Mouse (Mus musculus) urinary bladder, postnatal 4 days (tissue): Measurements from ENCODE around the gene Naa25.

Source experiments
- DNase-seq, 2 experiments: peaks; one replicate each; pipeline ENCODE4 v3.0.0; 2021 to 2022; ENCODE audit warnings: low spot score in 2 of 2

The Naa25 gene

GRCm38 (mm10) chr5:121393402-121393801 lies 4.3 kb upstream of the Naa25 start:
- no peak for DNase-seq

DNA sequence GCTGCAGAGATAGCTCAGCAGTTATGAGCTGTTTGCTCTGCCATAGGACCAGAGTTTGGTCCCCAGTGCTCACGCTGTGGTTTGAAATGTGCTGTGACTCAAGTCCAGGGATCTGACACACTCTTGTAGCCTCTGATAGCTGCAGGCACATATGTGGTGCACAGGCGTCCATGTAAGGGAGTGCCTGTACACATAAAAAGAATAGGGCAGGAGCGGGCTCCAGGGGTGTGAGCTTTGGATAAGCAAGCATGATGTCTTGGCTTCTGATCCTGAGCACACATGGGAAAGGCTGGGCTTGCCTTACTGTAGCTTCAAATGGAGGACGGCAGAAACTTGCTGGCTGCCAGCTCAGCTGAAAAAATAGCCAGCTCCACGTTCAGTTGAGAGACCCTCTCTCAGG lies 2.1 kb upstream of the Naa25 start:
- DNase-seq, result no peak

GRCm38 (mm10) chr5:121398146-121398964 lies 619 bp downstream of the Naa25 start:
- peak in 1 of 2 experiments; percentile 63 for DNase-seq

GRCm38 (mm10) chr5:121398965-121399462 lies 1.3 kb downstream of the Naa25 start:
- DNase-seq, result no peak

- no peak for DNase-seq
Measured at GRCm38 (mm10) chr5:121399540-121399939, 1.8 kb downstream of the Naa25 start.

DNA sequence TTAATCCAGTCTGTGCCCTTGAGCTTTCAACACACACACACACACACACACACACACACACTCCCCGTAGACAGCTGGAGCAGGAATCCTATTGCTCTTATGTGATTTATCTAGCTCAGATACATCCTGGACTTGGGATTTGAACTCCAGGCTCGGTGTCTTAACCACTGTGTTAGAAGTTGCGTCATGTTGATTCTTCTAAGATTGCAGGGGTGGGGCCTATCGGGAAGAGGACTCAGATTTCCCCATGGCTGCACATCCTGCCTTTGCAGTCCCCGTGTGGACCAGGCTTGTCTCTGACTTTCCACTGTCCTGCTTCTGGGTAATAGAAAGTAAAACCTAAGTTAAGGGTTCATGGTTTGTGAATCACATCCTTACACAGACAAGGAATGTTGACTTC lies 2.3 kb downstream of the Naa25 start:
- DNase-seq, result no peak

DNA sequence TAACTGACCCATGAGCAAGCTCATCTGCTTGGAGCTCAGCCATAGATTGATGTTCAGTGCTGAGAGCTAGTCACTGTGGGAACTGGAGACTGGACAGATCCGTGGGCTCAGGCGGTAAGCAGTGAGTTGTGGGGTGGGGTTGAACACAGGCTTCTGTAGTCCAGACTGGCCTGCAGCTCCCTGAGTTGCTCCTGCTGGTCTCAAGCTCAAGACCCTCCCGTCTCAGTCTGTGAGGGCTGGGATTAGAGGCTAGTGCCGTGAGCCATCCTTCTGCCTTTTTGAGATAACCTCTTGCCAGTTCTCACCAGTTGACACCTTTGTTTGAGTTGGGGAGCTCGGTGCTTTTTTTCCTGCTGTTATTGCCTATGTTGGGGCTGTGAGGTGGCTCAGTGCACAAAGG lies 3.1 kb downstream of the Naa25 start:
- no peak for DNase-seq

DNA sequence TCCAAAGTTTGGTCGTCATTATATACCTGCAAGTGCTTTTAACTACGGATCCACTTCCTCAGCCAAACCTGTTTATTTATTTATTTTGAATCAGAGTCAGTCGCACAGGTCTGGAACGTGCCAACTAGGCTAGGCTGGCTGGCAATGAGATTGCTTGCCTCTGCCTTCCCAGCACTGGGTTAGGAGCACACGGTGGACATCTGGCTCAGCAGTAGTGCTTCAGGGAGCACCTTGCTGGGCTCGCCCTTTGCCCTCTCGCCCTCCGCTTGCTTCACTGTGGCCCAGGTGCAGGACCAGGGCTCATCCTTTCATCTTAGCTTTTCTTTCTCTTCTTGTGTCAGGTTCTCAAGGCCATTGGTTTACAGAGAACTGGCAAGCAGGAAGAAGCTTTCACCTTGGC lies 10.1 kb downstream of the Naa25 start:
- no peak for DNase-seq

DNA sequence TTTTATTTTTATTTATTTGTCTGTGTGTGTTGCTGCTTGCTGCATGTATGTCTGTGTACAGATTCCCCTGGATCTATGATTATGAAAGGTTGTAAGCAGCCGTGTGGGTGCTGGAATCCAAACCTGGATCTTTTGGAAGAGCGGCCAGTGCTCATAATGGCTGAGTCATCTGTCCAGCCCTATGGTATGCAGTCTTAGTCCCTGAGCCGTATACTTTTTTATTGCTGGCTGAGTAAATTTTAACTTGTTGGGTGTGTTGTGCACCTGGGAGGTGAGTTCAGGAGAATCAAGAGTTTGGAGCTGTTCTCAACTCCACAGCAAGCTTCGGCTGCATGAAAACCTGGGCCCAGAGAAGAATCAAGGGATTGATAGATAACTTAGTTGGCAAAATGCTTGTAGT lies 13.2 kb downstream of the Naa25 start:
- DNase-seq, result no peak

GRCm38 (mm10) chr5:121420721-121421120 lies 23.0 kb downstream of the Naa25 start:
- DNase-seq, result no peak

GRCm38 (mm10) chr5:121422787-121423186 lies 25.1 kb downstream of the Naa25 start:
- DNase-seq, result no peak

GRCm38 (mm10) chr5:121423297-121423696 lies 25.6 kb downstream of the Naa25 start:
- no peak for DNase-seq

GRCm38 (mm10) chr5:121428954-121429353 lies 31.2 kb downstream of the Naa25 start:
- DNase-seq, result no peak

- DNase-seq, result no peak
Measured at GRCm38 (mm10) chr5:121438131-121438530, 40.4 kb downstream of the Naa25 start.

GRCm38 (mm10) chr5:121438756-121439155 lies 41.0 kb downstream of the Naa25 start:
- DNase-seq, result no peak

- DNase-seq, result no peak
Measured at GRCm38 (mm10) chr5:121443548-121443947, 45.8 kb downstream of the Naa25 start.

GRCm38 (mm10) chr5:121444870-121445269 lies 47.1 kb downstream of the Naa25 start:
- DNase-seq, result no peak

- DNase-seq, result no peak
Measured at GRCm38 (mm10) chr5:121448450-121448849, 50.7 kb downstream of the Naa25 start.

GRCm38 (mm10) chr5:121449976-121450375 lies 52.2 kb downstream of the Naa25 start:
- no peak for DNase-seq

- no peak for DNase-seq
Measured at GRCm38 (mm10) chr5:121450476-121450875, 52.7 kb downstream of the Naa25 start.

DNA sequence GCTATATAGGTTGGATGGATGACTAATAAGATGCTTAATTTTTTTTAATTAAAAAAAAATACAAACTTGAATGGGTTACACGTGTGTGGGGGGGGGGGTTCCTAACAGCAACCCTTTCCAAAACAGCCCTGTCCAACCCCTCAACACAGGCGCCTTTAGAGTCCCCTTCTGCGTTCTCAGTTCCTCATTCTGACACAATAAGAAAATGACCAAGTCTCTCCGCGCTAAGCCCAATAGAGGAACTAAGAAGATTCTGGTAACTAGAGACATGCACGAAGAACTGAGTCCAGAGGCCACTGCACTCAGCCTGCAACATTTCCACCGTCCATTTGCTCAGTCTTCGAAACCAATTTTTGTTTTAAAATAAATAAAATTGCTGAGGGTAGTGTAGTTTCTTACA lies 53.5 kb downstream of the Naa25 start:
- DNase-seq, result no peak

- no peak for DNase-seq
Measured at GRCm38 (mm10) chr5:121451644-121452025, 53.9 kb downstream of the Naa25 start, which contains the start of gene Tmem116. Gene Tmem116 (plus strand): TSS chr5:121451893.

DNA sequence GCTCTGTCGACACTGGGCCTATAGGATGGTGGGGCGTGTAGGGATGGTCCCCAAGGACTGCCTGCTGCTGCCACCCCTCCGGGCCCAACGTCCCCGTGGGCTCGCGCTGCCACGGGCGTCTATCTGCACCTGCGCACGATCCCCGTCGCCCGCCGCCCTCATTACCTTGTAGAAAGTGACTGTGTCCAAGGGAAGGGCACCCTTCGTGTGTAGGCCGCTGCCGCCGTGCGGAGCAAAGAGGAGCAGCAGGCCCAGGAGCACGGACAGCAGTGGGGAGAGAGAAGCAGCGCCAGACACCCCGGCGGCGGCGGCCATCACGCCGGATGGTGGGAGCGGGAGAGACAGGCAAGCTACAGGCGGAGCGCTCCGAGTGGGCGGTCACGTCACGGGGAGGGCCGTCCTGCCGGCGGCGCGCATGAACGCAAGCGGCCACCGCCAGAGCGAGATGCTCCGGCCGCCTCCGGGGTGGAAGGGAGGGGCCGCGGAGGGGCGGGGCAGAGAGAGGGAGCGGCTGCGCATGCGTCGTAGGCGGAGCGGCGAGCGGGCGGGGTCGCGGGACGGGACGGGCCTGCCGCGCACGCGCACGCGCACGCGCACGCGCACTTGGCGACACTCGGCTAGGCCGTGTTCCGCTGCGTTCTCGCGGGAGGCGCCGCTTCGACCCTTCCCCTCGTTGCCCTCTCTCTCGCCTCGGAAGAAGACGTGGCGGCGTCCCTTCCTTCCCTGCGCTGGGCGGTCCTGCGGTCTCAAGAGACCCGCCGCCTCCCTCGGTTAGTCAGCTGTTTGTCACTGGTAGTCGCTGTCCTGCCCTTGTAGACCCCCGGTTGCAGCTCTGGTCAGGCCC lies 54.5 kb downstream of the Naa25 start, which contains the start of gene Erp29:
Gene Erp29, minus strand, starts transcription at position 481 of the 844 bp plus-strand sequence.
- DNase-seq, result peak; percentile 99
